9 mouse cellular contexts compared by ENCODE assay signal in genomic region chr17:24567034-24567779, GRCm38 (mm10). TPM values are rescaled to one million over a fixed set of nuclear protein-coding genes. Genes with fewer than 3 reads are reported as not detected.
DNase-seq lines count a peak whose midpoint lies in the region; ATAC-seq and TF ChIP-seq lines count a peak whose summit lies in the region.
"Had no signal": no experiment of that assay in that cellular context is flagged by ENCODE, and none has a peak within 500 bp of the region (broad histone marks: within the 10 kb centered on the region; RNA-seq: fewer than 3 reads in every experiment).

No protein-coding gene starts in this region.

- 62% methylated on average over 8 of the region's 8 CpGs for WGBS in hindbrain, postnatal 0 days
- WGBS in hindbrain, embryonic 16.5 days: 61% methylated on average over 8 of the region's 8 CpGs
- 83% methylated on average over 8 of the region's 8 CpGs for WGBS in thymus, adult 2 months
- 67% methylated on average over 8 of the region's 8 CpGs for WGBS in forebrain, embryonic 14.5 days

- no peak for DNase-seq in hindbrain, postnatal 0 days (ENCODE audit: low spot score)
- DNase-seq in adrenal gland, postnatal 25 days: peak; percentile 38
- DNase-seq in heart, postnatal 14 days: peak; percentile 65 to 67
- DNase-seq in lung, postnatal 36 days: peak; percentile 75
- DNase-seq in left cerebral cortex, postnatal 14 days (ENCODE audit: low spot score in 2 of 2): no peak
- DNase-seq in thymus, adult 2 months: no peak
- DNase-seq in forebrain, embryonic 14.5 days (ENCODE audit: low spot score): no peak

- H3K9me3 ChIP-seq in hindbrain, postnatal 0 days (ENCODE audit: low read length): no peaks in the 10 kb centered on the region
- H3K9me3 ChIP-seq in hindbrain, embryonic 16.5 days (ENCODE audit: control insufficient read depth, low read length): no peaks in the 10 kb centered on the region
- no peaks in the 10 kb centered on the region for H3K9me3 ChIP-seq in forebrain, embryonic 14.5 days (replicated peaks; ENCODE audit: control insufficient read depth, low read length)
- H3K9me3 ChIP-seq: neural tube, embryonic 12.5 days had no signal

- no peak overlapping the region for H3K4me3 ChIP-seq in hindbrain, postnatal 0 days (ENCODE audit: low read length)
- no peak overlapping the region for H3K4me3 ChIP-seq in hindbrain, embryonic 16.5 days (ENCODE audit: low read length)
- no peak overlapping the region for H3K4me3 ChIP-seq in thymus, adult 2 months (ENCODE audit: control insufficient read depth, insufficient read depth, low read length)
- no peak overlapping the region for H3K4me3 ChIP-seq in forebrain, embryonic 14.5 days (ENCODE audit: low read depth, low read length)
- H3K4me3 ChIP-seq: neural tube, embryonic 12.5 days had no signal

- H3K9ac ChIP-seq in hindbrain, postnatal 0 days (replicated peaks; ENCODE audit: low read length): 0 out of 2 replicates have a peak overlapping the region, but pooled peaks have one; percentile 13
- H3K9ac ChIP-seq in hindbrain, embryonic 16.5 days (ENCODE audit: low read depth, low read length): no peak overlapping the region
- H3K9ac ChIP-seq in forebrain, embryonic 14.5 days (ENCODE audit: low read length): no peak overlapping the region
- H3K9ac ChIP-seq: neural tube, embryonic 12.5 days had no signal

- H3K4me2 ChIP-seq in hindbrain, postnatal 0 days (ENCODE audit: low read depth, low read length): no peak overlapping the region
- H3K4me2 ChIP-seq in hindbrain, embryonic 16.5 days (ENCODE audit: low read length): no peak overlapping the region
- H3K4me2 ChIP-seq in forebrain, embryonic 14.5 days (ENCODE audit: low read length): no peak overlapping the region
- H3K4me2 ChIP-seq: neural tube, embryonic 12.5 days had no signal

- intact Hi-C loops in heart, postnatal 14 days (cut with DNase I): no loop called here
- intact Hi-C loops in left cerebral cortex, postnatal 14 days (cut with DNase I): no loop called here

- TF ChIP-seq POLR2A in thymus, adult 2 months (IDR thresholded peaks at IDR 0.05; ENCODE audit: control insufficient read depth, extremely low read depth, insufficient read depth, low read length, poor library complexity): no peak

- H3K36me3 ChIP-seq in hindbrain, postnatal 0 days (ENCODE audit: insufficient read depth, low read length): peaks cover 35% of the 10 kb centered on the region
- H3K36me3 ChIP-seq in hindbrain, embryonic 16.5 days (ENCODE audit: control insufficient read depth, insufficient read depth, low read length): peaks cover 32% of the 10 kb centered on the region
- H3K36me3 ChIP-seq in thymus, adult 2 months (ENCODE audit: control insufficient read depth, insufficient read depth, low read length): no peaks in the 10 kb centered on the region
- H3K36me3 ChIP-seq in forebrain, embryonic 14.5 days (ENCODE audit: control insufficient read depth, insufficient read depth, low read length): peaks cover 48% of the 10 kb centered on the region

- no peaks in the 10 kb centered on the region for H3K4me1 ChIP-seq in hindbrain, postnatal 0 days (ENCODE audit: insufficient read depth, low read length)
- H3K4me1 ChIP-seq in hindbrain, embryonic 16.5 days (ENCODE audit: control insufficient read depth, insufficient read depth, low read depth, low read length): no peaks in the 10 kb centered on the region
- 0 out of 2 replicates have a peak, but pooled peaks cover 3% of the 10 kb centered on the region for H3K4me1 ChIP-seq in thymus, adult 2 months (replicated peaks; ENCODE audit: control insufficient read depth, insufficient read depth, low read length)
- H3K4me1 ChIP-seq in forebrain, embryonic 14.5 days (ENCODE audit: control insufficient read depth, insufficient read depth, low read length): no peaks in the 10 kb centered on the region

- H3K27me3 ChIP-seq in hindbrain, postnatal 0 days (ENCODE audit: insufficient read depth, low read length): no peaks in the 10 kb centered on the region
- H3K27me3 ChIP-seq in hindbrain, embryonic 16.5 days (replicated peaks; ENCODE audit: control insufficient read depth, insufficient read depth, low read length): no peaks in the 10 kb centered on the region
- no peaks in the 10 kb centered on the region for H3K27me3 ChIP-seq in thymus, adult 2 months (ENCODE audit: control insufficient read depth, insufficient read depth, low read length)
- H3K27me3 ChIP-seq in forebrain, embryonic 14.5 days (replicated peaks; ENCODE audit: control insufficient read depth, insufficient read depth, low read length): no peaks in the 10 kb centered on the region
- H3K27me3 ChIP-seq: neural tube, embryonic 12.5 days had no signal

- H3K27ac ChIP-seq in hindbrain, postnatal 0 days: no peak overlapping the region
- H3K27ac ChIP-seq in hindbrain, embryonic 16.5 days (ENCODE audit: low read depth, low read length): no peak overlapping the region
- H3K27ac ChIP-seq in thymus, adult 2 months (ENCODE audit: control insufficient read depth, insufficient read depth, low read length): no peak overlapping the region
- H3K27ac ChIP-seq in forebrain, embryonic 14.5 days (ENCODE audit: low read depth, low read length): no peak overlapping the region
- H3K27ac ChIP-seq: neural tube, embryonic 12.5 days had no signal

- ATAC-seq in hindbrain, postnatal 0 days: no peak
- ATAC-seq in hindbrain, embryonic 16.5 days: no peak
- ATAC-seq in forebrain, embryonic 14.5 days: no peak

- TF ChIP-seq CTCF in hindbrain, postnatal 0 days (IDR thresholded peaks at IDR 0.05; ENCODE audit: low read depth): no peak
- no peak for TF ChIP-seq CTCF in thymus, adult 2 months (IDR thresholded peaks at IDR 0.05; ENCODE audit: borderline replicate concordance, control insufficient read depth, extremely low read depth, insufficient read depth, low read length, poor library complexity)

RNA-seq across cellular contexts. Expression of gene Pkd1, which starts 17.6 kb away (rescaled TPM):
- total RNA-seq in hindbrain, postnatal 0 days (2014; rRNA removed): 87.9 and 99.2 TPM in 2 replicates
- polyA plus RNA-seq in hindbrain, postnatal 0 days (2015; fragmentation: Nextera tagmentation; extraction: Ambion mirVana): 14.9 and 16.0 TPM in 2 replicates
- 26.8 and 29.9 TPM in 2 replicates for polyA plus RNA-seq in hindbrain, embryonic 16.5 days (2015; fragmentation: Nextera tagmentation; extraction: Ambion mirVana)
- total RNA-seq in adrenal gland, postnatal 25 days (2021): 45.2 and 65.8 TPM in 2 replicates
- total RNA-seq in heart, postnatal 14 days (2021): 10 to 100 TPM; 58.0 to 63.2 TPM
- total RNA-seq in left cerebral cortex, postnatal 14 days (2021): 10 to 100 TPM; 68.6 to 78.7 TPM
- 85.0 and 92.8 TPM in 2 replicates for polyA plus RNA-seq in thymus, adult 2 months (2012; rRNA removed)
- polyA plus RNA-seq in forebrain, embryonic 14.5 days (2014; fragmentation: Nextera tagmentation; extraction: Ambion mirVana): 12.9 and 16.7 TPM in 2 replicates

RNA-seq across cellular contexts. Expression of gene Rab26, which starts 33.2 kb away (rescaled TPM):
- total RNA-seq in hindbrain, postnatal 0 days (2014; rRNA removed): 2.7 and 4.0 TPM in 2 replicates
- 10.6 and 14.7 TPM in 2 replicates for polyA plus RNA-seq in hindbrain, postnatal 0 days (2015; fragmentation: Nextera tagmentation; extraction: Ambion mirVana)
- polyA plus RNA-seq in hindbrain, embryonic 16.5 days (2015; fragmentation: Nextera tagmentation; extraction: Ambion mirVana): 10.9 and 13.0 TPM in 2 replicates
- total RNA-seq in adrenal gland, postnatal 25 days (2021): 1.3 and 1.4 TPM in 2 replicates
- under 1 TPM; 0.19 to 0.34 TPM for total RNA-seq in heart, postnatal 14 days (2021)
- 10 to 100 TPM; 36.2 to 40.4 TPM for total RNA-seq in left cerebral cortex, postnatal 14 days (2021)
- 1.6 and 1.9 TPM in 2 replicates for polyA plus RNA-seq in thymus, adult 2 months (2012; rRNA removed)
- 4.0 TPM in 2 replicates for polyA plus RNA-seq in forebrain, embryonic 14.5 days (2014; fragmentation: Nextera tagmentation; extraction: Ambion mirVana)

RNA-seq across cellular contexts. Expression of gene Traf7, which starts 39.5 kb away (rescaled TPM):
- 159 and 165 TPM in 2 replicates for total RNA-seq in hindbrain, postnatal 0 days (2014; rRNA removed)
- 64.0 and 66.1 TPM in 2 replicates for polyA plus RNA-seq in hindbrain, postnatal 0 days (2015; fragmentation: Nextera tagmentation; extraction: Ambion mirVana)
- 85.9 and 94.2 TPM in 2 replicates for polyA plus RNA-seq in hindbrain, embryonic 16.5 days (2015; fragmentation: Nextera tagmentation; extraction: Ambion mirVana)
- total RNA-seq in adrenal gland, postnatal 25 days (2021): 105 and 133 TPM in 2 replicates
- 10 to 100 TPM; 57.2 to 65.5 TPM for total RNA-seq in heart, postnatal 14 days (2021)
- 10 to 100 TPM; 86.8 to 91.7 TPM for total RNA-seq in left cerebral cortex, postnatal 14 days (2021)
- polyA plus RNA-seq in thymus, adult 2 months (2012; rRNA removed): 339 and 362 TPM in 2 replicates
- polyA plus RNA-seq in forebrain, embryonic 14.5 days (2014; fragmentation: Nextera tagmentation; extraction: Ambion mirVana): 80.1 and 96.6 TPM in 2 replicates

Comparison
In these comparisons a context has a peak if more than half of its experiments do, and no peak if none do; other contexts are left out.
1. DNase-seq: peak in adrenal gland, postnatal 25 days (single experiment), heart, postnatal 14 days (2 of 2) and lung, postnatal 36 days (single experiment); none in hindbrain, postnatal 0 days (single experiment), left cerebral cortex, postnatal 14 days (0 of 2), thymus, adult 2 months (single experiment) and forebrain, embryonic 14.5 days (single experiment).